Mouse (Mus musculus) myocyte (in vitro differentiated cells): Measurements from ENCODE around the gene Iqschfp. TPM values are rescaled to one million over a fixed set of nuclear protein-coding genes. Genes with fewer than 3 reads are reported as not detected.

ENCODE experiments used
- H3K27me3 ChIP-seq: one replicate; pipeline ENCODE4 v1.6.1; 2011; ENCODE audit not compliant: control insufficient read depth, insufficient read depth, insufficient read length
- H3K36me3 ChIP-seq: one replicate; pipeline ENCODE4 v1.6.1; 2011; ENCODE audit not compliant: control insufficient read depth, insufficient read depth
- H3K4me2 ChIP-seq: one replicate; pipeline ENCODE4 v1.6.1; 2011; ENCODE audit warnings: low read depth, control low read depth
- H3K4me3 ChIP-seq: one replicate; pipeline ENCODE4 v1.5.1; 2011; ENCODE audit warnings: mild to moderate bottlenecking, control low read depth, moderate library complexity
- H3K79me2 ChIP-seq: one replicate; pipeline ENCODE4 v1.6.1; 2011; ENCODE audit not compliant: control insufficient read depth, insufficient read depth
- H3ac ChIP-seq: one replicate; pipeline ENCODE4 v1.6.1; 2011; ENCODE audit not compliant: control insufficient read depth, insufficient read length
- CEBPB ChIP-seq: IDR thresholded peaks from 2 replicates; pipeline ENCODE4 v1.6.1; 2011; ENCODE audit warnings: mild to moderate bottlenecking, moderate library complexity; ENCODE audit not compliant: poor library complexity, insufficient read depth, severe bottlenecking
- E2F4 ChIP-seq: IDR thresholded peaks from one replicate; pipeline ENCODE4 v1.6.1; 2011; ENCODE audit warnings: mild to moderate bottlenecking, control low read depth, moderate library complexity; ENCODE audit not compliant: insufficient read depth
- MAX ChIP-seq: IDR thresholded peaks from one replicate; pipeline ENCODE4 v1.6.1; 2011; ENCODE audit warnings: low read depth, mild to moderate bottlenecking, control low read depth
- MYOD1 ChIP-seq, 3 experiments: IDR thresholded peaks; one replicate each; pipeline ENCODE4 v1.6.1; 2011; ENCODE audit warnings: control low read depth in 2 of 3, low read depth in 2 of 3, mild to moderate bottlenecking in 2 of 3, moderate library complexity in 1 of 3; ENCODE audit not compliant: insufficient read length in 2 of 3, control insufficient read depth in 1 of 3
- MYOG ChIP-seq, 3 experiments: IDR thresholded peaks; one replicate each; pipeline ENCODE4 v1.6.1; 2011; ENCODE audit warnings: control low read depth in 2 of 3, low read depth in 2 of 3, mild to moderate bottlenecking in 2 of 3; ENCODE audit not compliant: insufficient read length in 2 of 3, control insufficient read depth in 1 of 3, insufficient read depth in 1 of 3
- POLR2A ChIP-seq: IDR thresholded peaks from one replicate; pipeline ENCODE4 v1.6.1; 2011; ENCODE audit warnings: low read depth, mild to moderate bottlenecking, control low read depth, moderate library complexity; ENCODE audit not compliant: insufficient read length
- POLR2AphosphoS2 ChIP-seq: IDR thresholded peaks from one replicate; pipeline ENCODE4 v1.6.1; 2011; ENCODE audit warnings: low read depth, control low read depth; ENCODE audit not compliant: insufficient read length
- REST ChIP-seq: IDR thresholded peaks from one replicate; pipeline ENCODE4 v1.6.1; 2011; ENCODE audit warnings: mild to moderate bottlenecking, control low read depth, moderate library complexity; ENCODE audit not compliant: insufficient read depth, insufficient read length
- SRF ChIP-seq: IDR thresholded peaks from one replicate; pipeline ENCODE4 v1.6.1; 2011; ENCODE audit warnings: low read depth; ENCODE audit not compliant: control insufficient read depth, insufficient read length
- TCF12 ChIP-seq: IDR thresholded peaks from one replicate; pipeline ENCODE4 v1.6.1; 2011; ENCODE audit warnings: mild to moderate bottlenecking, control low read depth; ENCODE audit not compliant: poor library complexity, insufficient read depth, severe bottlenecking
- TCF3 ChIP-seq: IDR thresholded peaks from one replicate; pipeline ENCODE4 v1.6.1; 2011; ENCODE audit warnings: low read depth, control low read depth; ENCODE audit not compliant: insufficient read length
- USF1 ChIP-seq: IDR thresholded peaks from one replicate; pipeline ENCODE4 v1.6.1; 2011; ENCODE audit warnings: low read depth, mild to moderate bottlenecking, control low read depth, moderate library complexity
- polyA plus RNA-seq: library from polyadenylated mRNA; unstranded; fragments of >200 nt; fragmentation: generic; extraction: Trizol; gene quantifications from one replicate; pipeline ENCODE4 v1.2.1, GENCODE M21; 2012; ENCODE audit warnings: missing spikeins

Gene Iqschfp
- polyA plus RNA-seq, 1 experiment = not detected

DNA sequence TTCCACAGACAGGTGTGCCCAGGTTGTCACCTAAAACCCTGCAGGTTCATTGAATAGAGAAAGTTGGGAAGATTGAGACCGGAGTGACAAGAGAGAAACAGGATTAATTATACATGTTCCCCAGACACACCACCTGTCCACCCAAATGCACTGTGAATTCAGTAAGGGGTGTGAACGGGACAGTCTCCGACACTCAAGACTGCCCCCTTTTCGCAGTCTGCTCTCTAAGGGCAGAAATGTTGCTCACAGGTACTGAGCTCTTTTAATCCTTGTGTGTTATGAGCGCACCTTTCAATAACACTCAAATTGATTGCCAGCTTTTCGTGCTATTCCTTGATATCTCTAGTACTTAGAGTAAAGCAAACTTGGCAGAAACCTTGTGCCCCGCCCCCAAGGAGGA, 460.9 kb downstream of the Iqschfp start:
- Histone ChIP-seq H3K79me2 (no peaks in the 10 kb centered on the region), H3ac (no peak overlapping the region), H3K27me3 (no peaks in the 10 kb centered on the region), H3K4me3 (no peak overlapping the region), H3K4me2 (no peak overlapping the region), H3K36me3 (no peaks in the 10 kb centered on the region)
- TF ChIP-seq MYOG (IDR thresholded peaks at IDR 0.05; ENCODE audit: control insufficient read depth in 1 of 3, insufficient read depth in 1 of 3, insufficient read length in 2 of 3, low read depth in 2 of 3) = no peak
- no peak for TF ChIP-seq CEBPB
- TF ChIP-seq TCF3 = no peak
- TF ChIP-seq POLR2A = no peak
- no peak for TF ChIP-seq TCF12
- no peak for TF ChIP-seq SRF
- no peak for TF ChIP-seq MAX
- no peak for TF ChIP-seq REST
- no peak for TF ChIP-seq USF1
- no peak for TF ChIP-seq E2F4
- TF ChIP-seq POLR2AphosphoS2 = no peak
- TF ChIP-seq MYOD1 (IDR thresholded peaks at IDR 0.05; ENCODE audit: control insufficient read depth in 1 of 3, insufficient read length in 2 of 3, low read depth in 2 of 3) = no peak

DNA sequence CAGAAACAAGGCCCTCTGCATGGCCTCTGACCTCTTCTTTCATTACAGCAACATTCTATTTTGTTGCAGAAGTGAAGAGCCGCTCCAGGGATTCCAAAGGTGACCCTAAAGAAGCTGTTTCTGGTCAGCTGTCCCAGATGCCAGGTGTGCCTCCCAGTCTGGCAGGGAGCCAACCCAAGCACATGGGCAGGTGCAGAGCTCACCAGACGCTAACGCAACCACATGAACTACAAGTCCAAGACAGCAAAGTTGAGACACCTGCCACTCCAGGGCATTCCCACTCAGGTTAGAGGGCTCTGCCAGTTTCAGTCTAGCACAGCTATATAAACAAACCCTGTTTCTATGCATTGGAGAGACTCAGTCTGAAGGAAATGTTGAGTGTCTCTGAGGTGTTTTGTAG, 461.5 kb downstream of the Iqschfp start:
- Histone ChIP-seq H3K36me3 (no peaks in the 10 kb centered on the region), H3ac (no peak overlapping the region), H3K79me2 (no peaks in the 10 kb centered on the region), H3K4me2 (no peak overlapping the region), H3K4me3 (no peak overlapping the region), H3K27me3 (no peaks in the 10 kb centered on the region)
- no peak for TF ChIP-seq TCF12
- no peak for TF ChIP-seq MYOD1 (IDR thresholded peaks at IDR 0.05; ENCODE audit: control insufficient read depth in 1 of 3, insufficient read length in 2 of 3, low read depth in 2 of 3)
- TF ChIP-seq TCF3 = no peak
- no peak for TF ChIP-seq REST
- TF ChIP-seq MYOG (IDR thresholded peaks at IDR 0.05; ENCODE audit: control insufficient read depth in 1 of 3, insufficient read depth in 1 of 3, insufficient read length in 2 of 3, low read depth in 2 of 3) = no peak
- no peak for TF ChIP-seq SRF
- no peak for TF ChIP-seq POLR2A
- TF ChIP-seq CEBPB = no peak
- no peak for TF ChIP-seq E2F4
- no peak for TF ChIP-seq POLR2AphosphoS2
- TF ChIP-seq USF1 = no peak
- no peak for TF ChIP-seq MAX

DNA sequence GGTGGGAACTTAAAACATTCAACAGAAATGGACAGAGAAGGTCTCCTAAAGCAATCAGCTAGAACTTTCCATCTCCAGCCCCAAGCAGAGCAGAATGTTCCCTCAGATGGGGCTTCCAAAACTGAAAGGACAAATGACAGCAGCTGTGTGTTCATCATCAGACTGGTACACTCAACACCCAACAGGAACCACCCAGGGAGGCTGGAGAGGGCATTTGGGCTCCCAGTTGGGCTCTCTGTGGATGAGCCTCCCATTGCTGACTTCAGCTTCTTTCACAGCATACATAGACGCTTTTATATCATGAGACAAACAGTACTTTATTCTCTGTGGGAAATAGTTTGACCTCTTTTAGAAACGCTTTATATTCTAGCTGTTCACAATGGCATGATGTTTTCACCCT, 464.5 kb downstream of the Iqschfp start:
- TF ChIP-seq MAX (no peak), MYOG (IDR thresholded peaks at IDR 0.05; ENCODE audit: control insufficient read depth in 1 of 3, insufficient read depth in 1 of 3, insufficient read length in 2 of 3, low read depth in 2 of 3) (no peak), POLR2A (no peak), TCF12 (no peak), MYOD1 (IDR thresholded peaks at IDR 0.05; ENCODE audit: control insufficient read depth in 1 of 3, insufficient read length in 2 of 3, low read depth in 2 of 3) (no peak)
- Histone ChIP-seq H3K79me2 (no peaks in the 10 kb centered on the region), H3K4me3 (no peak overlapping the region), H3ac (no peak overlapping the region), H3K4me2 (no peak overlapping the region), H3K27me3 (no peaks in the 10 kb centered on the region), H3K36me3 (no peaks in the 10 kb centered on the region)

DNA sequence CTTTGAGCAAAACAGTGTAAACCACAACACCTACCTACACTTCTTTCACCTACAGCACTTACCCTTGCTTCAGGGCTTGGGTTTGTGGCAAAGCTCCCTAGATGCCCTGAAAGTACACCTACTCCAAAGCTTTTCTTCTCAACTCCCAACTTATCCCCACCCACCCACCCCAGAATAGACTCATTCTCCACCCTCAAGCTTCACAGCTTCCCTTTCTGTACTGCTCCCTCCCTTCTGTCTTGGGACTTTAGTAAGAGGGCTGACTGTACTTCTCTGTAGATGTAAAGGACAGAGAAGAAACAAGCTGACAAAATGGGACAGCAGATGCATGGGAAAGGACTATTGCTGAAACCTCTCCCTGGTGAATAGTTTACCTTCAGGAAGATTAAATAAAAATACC, 476.0 kb downstream of the Iqschfp start:
- no peaks in the 10 kb centered on the region for H3K27me3 ChIP-seq
- H3K36me3 ChIP-seq = no peaks in the 10 kb centered on the region
- H3K4me3 ChIP-seq = no peak overlapping the region
- H3K4me2 ChIP-seq = no peak overlapping the region
- no peak overlapping the region for H3ac ChIP-seq
- TF ChIP-seq MYOD1 (IDR thresholded peaks at IDR 0.05; ENCODE audit: control insufficient read depth in 1 of 3, insufficient read length in 2 of 3, low read depth in 2 of 3) = no peak
- TF ChIP-seq MAX = no peak
- no peak for TF ChIP-seq REST
- no peak for TF ChIP-seq USF1
- no peak for TF ChIP-seq POLR2A
- TF ChIP-seq TCF3 = no peak
- no peak for TF ChIP-seq E2F4
- TF ChIP-seq MYOG (IDR thresholded peaks at IDR 0.05; ENCODE audit: control insufficient read depth in 1 of 3, insufficient read depth in 1 of 3, insufficient read length in 2 of 3, low read depth in 2 of 3) = no peak
- TF ChIP-seq CEBPB = no peak
- H3K79me2 ChIP-seq = no peaks in the 10 kb centered on the region

DNA sequence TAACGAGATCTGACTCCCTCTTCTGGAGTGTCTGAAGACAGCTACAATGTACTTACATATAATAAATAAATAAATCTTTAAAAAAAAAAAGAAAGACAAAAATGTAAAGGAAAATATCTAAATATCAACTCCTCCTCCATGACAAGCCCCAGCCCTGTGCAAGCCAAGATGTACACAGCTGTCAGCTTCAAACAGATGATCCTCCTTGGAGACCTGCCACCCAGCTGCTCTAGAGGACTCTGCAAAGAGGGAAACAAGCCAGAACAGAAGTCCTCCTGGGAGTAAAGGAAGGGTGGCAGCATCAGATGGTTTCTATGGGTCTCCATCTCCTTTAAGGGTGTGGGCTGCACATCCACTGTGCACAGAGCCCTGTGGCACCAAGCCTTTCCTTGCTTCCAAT, 480.9 kb downstream of the Iqschfp start:
- no peak overlapping the region for H3K4me3 ChIP-seq
- no peak for TF ChIP-seq E2F4
- no peak for TF ChIP-seq CEBPB
- TF ChIP-seq TCF3 = no peak
- TF ChIP-seq SRF = no peak
- no peak for TF ChIP-seq TCF12
- no peak for TF ChIP-seq POLR2A
- no peak for TF ChIP-seq USF1
- no peak for TF ChIP-seq POLR2AphosphoS2
- no peaks in the 10 kb centered on the region for H3K36me3 ChIP-seq
- H3K4me2 ChIP-seq = no peak overlapping the region
- no peaks in the 10 kb centered on the region for H3K79me2 ChIP-seq
- H3ac ChIP-seq = no peak overlapping the region
- peaks cover 5% of the 10 kb centered on the region for H3K27me3 ChIP-seq
